Mouse (Mus musculus): ENCODE measurements around the gene Exoc3l4.

GRCm38 (mm10) chr12:111443011-111443870 is 26.4 kb downstream of the Exoc3l4 start:
- TF ChIP-seq CTCF (IDR thresholded peaks at IDR 0.05; ENCODE audit: borderline replicate concordance, insufficient read depth, low read depth, low read length) (no peak), POLR2A (IDR thresholded peaks at IDR 0.05; ENCODE audit: borderline replicate concordance, insufficient read depth, low read length) (no peak)

Data from cerebellum, adult 2 months (tissue).